Mouse (Mus musculus): Measurements from ENCODE around the gene Helz2.
A peak's percentile ranks its signal among the peaks of the same experiment; 100 is the strongest.

DNA sequence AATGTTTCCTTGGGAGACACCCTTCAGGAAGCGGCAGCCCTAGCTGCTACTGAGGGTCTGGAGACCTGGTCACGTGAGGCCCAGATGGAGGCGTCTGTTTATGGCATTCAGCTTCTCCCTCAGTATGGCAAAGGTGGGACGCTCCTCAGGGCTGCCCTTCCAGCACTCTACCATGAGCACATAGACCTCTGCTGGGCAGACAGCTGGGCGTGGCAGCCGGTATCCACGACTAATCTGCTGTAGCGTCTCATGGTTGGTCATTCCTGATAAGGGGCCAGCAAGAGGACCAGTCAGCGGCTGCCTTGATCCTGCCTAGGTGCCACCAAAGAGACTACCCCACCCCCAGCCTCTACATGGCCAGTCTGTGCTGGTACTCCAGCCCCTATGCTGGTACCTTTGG is 35.7 kb downstream of the Helz2 start:
- TF ChIP-seq CTCF (IDR thresholded peaks at IDR 0.05; ENCODE audit: control insufficient read depth, insufficient read depth, low read length): no peak
- TF ChIP-seq POLR2A (IDR thresholded peaks at IDR 0.05; ENCODE audit: borderline replicate concordance, control insufficient read depth, low read depth, low read length): 0 out of 2 replicates have a peak, but pooled peaks have one; percentile 20

Data from bone marrow, adult 2 months (tissue).